Mouse (Mus musculus) CD4-positive, CD25-positive, alpha-beta regulatory T cell, adult 2 months (primary cell): ENCODE results near the gene Gpsm2.

Source experiments
- DNase-seq: peaks from one replicate; pipeline ENCODE4 v3.0.0-alpha.2; 2012; ENCODE audit warnings: low read depth, low spot score

Gpsm2 gene

DNA sequence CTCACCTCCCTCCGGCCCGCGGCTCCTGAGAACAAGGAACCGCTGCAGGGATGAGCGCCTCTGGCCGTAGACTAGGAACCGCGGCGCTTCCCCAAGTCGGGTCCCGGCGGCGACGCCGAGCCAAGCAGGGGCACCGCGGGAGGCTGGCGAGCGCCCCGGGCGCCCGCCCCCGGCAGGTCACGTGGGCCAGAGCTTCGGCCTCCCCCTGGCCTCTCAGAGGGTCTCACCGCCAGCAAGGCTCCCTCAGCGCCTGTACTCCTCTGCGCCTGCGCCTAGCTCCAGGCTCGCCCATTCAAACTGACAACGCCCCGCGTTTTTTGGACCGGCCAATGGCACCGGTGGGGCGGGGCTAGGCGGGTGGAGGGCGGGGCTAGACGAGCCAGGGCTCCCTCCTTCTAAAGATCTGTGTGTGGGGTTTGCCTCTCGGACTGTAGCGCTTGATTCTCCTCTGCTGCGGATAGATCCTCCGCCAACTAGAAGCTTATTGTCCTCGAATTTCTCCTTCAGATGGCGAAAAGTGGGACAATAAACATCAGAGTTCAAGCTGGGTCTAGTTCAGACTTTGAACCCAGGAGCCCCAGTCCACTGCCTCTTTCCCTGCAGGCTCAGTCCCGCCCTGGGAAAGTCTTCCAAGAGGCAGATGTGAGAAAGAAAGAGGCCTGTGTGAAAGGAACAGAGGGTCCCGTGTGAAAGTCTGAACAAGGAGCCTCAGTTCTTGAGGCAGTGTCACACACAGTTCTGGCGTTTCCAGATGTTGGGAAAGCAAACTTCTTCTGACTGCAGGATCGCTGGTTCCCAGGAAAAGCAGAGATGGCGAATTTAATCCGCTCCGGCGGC, at the start of gene Gpsm2:
TSS of gene Gpsm2 (minus strand) at position 274 of the 837 bp plus-strand sequence.
- DNase-seq = peak; percentile 95

DNA sequence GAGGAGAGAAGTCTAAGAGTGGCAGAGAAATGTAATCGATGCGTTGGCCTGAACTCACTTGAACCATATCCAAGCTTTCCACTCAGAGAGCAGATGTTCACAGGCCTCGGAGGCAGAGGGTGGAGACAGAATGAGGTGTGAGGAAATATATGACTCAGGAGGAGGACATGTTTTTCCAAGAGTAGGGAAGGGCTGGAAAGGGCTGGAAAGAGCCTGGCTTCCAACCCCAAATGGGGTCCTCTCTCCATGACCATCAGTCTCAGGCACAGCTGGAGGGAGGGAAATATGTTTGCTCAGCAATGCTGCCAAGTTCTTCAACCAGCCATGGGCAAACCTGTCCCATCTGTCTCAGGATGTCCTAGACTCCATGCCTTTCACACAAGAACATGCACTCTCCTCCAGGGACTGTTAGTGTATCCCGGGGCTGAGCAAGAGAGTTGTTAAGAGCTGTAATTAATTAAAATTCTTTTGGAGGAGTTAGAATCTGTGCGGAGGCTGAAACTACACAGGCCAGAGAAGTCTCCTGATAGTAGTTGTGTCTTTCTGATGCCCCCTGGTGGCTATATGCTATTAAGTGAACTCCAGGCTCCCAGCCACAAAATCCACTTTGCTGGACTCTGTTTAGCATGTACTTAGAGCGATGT, 48.7 kb upstream of the Gpsm2 start:
- DNase-seq = peak; percentile 78

DNA sequence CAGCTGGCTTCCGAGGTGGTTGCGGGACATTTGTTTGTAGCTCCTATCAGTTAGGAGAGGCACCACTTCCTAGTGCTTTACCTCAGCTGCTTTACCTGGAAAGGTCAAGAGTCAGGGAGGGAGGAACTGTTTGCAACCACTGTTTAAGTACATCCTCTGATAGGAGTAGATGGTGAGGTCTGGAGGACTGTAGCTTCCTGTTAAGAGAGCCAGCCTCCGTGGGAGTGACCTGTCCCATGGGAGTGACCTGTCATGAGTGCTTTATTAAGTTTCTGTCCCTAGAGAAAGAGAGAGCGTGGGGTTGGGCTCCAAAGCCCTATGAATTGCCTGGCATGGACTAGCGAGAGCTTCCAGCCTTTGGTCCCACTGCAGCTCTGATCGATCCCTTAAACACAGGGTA, 47.4 kb upstream of the Gpsm2 start:
- DNase-seq = no peak

DNA sequence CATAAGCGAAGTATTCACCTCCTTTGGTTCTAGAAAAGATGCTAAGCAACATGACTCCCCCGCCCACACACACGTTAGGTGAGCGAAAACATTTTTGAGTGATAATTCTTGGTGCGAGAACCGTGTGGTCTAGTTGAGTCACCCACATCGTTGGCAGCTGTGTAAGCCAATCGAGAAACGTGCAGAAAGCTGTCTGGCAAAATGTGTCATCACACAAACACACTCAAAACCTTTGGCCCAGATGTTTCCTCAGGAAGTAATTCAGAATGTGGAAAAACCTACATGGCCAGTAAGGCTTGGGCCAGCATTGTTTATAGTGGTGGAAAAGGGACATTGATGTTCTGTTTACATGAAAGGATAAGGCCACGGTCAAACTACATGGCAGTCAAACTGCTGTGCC, 45.3 kb upstream of the Gpsm2 start:
- peak; percentile 27 for DNase-seq

DNA sequence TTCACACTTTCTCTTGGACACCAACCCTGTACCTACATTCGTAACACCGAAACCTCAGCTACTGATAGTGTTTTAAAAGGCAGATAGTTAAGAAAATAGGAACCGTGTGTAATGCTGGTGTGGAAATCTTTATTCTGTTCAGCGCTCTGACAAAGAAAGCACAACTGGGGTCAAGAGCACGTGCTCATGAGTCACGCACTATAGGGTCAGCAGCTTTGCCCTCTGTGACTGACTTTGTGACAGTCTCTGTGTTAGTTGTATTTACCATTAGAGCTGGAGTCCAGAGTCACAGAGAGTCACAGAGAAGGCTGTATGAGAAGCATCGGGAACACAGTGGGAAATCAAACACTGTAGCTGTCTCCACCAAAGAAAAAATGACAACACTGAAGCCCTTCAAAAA, 44.8 kb upstream of the Gpsm2 start:
- DNase-seq = no peak

DNA sequence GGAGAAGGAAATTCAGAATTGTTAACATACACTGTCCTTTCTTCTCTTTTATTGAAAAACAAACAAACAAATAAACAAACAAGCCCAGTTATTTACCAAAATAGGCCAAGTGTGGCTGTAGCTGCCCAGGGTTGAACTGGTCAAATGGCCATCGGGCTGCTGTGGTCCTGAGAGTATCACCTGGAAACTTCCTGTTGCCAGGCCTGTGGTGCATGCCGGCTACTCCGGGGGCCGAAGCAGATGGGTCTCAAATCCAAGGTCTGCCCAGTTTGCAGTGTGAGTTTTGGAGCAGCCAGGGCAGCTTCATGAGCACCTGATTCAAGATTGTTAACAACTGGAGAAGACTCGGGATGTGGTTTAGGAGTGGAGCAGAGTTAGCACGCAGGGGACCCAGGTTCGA, 43.4 kb upstream of the Gpsm2 start:
- no peak for DNase-seq

DNA sequence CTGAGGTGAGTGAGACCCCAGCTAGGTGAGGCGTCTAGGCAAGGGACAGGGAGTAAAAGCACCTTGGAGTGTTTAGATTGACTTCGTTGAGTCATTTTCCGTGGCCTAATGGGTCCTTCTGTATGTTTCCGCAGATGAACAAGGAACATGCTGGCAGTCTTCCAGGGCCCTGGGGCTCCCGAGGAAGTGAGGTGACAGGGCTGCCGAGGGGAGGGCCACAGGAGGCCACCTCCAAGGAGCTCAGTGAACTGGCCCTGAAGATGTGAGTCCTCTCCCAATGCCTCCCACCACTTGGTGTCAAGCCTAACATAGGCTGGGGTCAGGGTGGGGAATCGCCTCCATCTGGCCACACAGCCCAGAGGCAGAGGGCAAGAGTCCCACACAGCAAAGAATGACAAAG, 42.9 kb upstream of the Gpsm2 start:
- DNase-seq = no peak

DNA sequence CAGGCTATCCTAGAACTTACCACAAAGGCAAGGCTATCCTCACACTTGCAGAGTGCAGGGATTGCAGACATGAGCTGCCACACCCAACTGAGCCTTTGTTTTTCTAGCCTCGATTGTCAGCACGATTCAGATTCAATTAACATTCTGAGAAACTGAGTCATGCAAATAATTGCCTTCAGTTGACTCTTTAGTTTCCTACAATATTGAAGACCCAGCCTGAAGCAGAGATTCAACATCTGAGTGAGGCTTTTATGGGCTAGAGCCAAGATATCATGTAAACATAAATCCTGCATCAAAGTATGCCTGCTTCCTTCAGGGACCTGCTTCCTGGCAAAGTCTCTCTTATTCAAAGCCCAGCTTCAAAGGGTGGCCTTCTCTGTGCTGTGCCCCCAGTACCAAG, 41.6 kb upstream of the Gpsm2 start:
- no peak for DNase-seq

DNA sequence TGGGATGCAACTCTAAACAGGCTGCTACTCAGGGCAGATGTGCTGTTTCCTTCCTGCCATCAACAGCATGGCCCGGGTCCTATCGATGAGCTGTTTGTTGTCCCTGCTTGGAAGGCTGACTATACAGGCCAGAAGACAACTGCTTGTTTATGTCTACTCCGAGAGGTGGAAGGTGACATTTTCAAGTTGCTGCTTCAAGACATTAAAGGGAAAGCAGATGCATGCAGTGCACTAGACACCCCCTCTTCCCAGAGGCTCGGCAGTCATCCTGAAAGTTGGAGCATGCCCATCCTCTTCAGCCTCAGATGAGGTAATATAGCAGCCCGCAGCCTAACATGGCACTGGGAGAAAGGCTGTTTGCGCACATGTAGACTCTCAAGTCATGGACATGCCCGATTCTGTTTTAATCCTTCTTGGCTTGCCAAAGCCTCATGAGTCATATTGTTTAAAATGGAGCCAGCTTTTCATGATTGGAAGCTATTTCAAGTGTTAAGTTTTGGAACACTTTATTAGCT, 40.5 kb upstream of the Gpsm2 start:
- no peak for DNase-seq

DNA sequence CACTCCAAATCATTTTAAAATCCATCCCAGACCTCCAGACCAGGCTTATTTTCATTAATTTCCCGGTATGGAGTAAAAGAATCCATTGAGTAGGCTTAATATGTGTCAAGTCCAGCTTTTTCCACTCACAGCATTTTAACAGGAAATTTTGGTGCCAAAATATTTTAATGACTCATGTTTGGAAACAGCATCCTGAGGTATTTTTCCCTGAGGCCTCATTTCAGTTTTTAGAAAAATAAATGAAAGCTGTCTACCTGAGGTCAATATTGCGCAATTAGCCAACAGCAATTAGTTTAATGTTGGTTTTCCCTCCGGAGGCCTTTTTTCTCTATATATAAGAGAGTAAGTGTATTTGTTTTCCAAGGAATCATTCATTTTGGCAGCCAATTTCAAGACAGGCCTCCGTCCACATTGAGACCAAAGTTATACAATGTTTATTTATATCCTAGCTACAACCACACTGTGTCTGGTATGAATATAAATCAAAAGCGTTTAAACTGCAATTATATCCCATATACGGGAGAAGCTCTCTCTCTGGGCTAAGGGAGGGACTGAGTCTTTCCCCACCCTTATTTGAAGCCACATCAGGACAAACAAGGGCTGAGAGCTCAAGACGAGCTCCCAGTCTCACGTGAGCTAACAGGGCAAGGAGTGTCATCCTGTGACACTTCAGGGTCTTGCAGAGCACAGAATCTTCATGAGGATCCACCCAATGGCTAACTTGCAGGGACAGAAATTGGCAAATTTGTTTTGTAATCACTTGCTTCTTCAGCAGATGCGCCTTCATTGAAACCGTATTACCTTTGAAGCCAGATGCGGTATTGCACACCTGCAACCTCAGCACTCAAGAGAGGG, 37.7 kb upstream of the Gpsm2 start:
- no peak for DNase-seq

DNA sequence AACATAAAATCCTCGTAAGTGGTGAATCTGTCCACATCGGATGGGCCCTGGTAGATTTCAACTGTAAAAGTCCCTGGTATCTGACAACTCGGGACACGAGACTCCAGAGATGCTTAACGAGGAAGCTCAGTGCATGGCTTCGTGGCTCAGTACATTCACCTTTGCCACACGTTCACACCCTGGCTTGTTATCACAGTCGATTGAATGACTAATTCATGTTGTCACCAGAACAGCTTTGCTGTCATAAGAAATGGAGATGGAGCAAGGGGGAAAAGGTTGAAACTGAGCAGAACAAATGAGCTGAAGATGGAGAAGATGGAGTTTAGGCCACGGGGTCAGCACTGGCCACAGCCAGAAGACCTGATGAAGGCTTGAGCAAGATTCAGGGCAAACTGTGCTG, 35.5 kb upstream of the Gpsm2 start:
- DNase-seq = no peak

DNA sequence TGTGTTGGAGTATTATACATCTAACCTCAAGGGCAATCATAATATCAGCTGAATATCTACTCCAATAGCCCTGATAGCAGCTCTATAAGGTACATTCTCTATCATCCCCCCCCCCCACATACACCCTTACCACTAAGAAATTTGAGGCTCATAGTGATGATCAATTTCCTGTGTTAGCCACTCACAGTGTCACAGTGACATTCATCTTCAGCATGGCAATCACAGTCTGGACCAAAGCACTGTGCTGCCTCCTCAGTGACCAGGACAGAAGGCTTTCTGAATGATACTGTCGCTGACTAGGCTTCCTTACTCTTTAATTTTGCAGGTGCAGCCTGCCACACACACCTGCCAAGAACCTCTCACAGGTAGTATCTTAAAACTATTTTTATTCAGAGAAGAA, 34.0 kb upstream of the Gpsm2 start:
- no peak for DNase-seq

DNA sequence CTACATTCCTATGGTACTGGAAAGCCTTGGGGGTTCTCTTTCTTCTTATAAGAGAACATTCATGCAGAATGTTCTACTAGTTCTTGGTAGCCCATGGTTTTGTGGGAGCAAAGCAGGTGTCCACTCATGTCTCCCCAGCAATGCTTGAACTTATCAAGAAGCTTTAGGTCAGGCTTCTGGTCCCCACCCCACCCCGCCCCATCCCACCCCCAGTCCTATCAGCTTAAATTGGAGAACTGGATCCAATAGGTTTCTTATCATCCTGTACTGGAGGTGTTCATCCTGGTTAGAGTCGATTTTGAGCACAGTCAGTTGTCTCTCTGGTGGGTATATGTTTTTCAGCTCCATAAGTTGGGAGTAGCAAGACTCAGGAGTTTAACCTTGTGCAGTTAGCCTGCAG, 33.4 kb upstream of the Gpsm2 start:
- no peak for DNase-seq

DNA sequence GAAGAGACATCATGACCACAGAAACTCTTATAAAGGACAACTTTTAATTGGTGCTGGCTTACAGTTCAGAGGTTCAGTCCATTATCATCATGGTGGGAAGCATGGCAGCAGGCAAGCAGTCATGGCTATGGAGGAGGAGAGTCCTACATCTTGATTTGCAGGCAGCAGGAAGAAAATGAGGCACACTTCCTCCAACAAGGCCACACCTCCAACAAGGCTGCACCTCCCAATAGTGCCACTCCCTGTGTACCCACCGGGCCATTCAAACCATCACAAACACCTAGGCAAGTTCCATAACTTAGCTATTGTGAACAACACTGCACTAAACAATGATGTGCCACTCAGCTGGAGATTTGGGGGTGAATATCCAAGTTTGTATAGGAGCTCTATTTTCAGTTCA, 32.4 kb upstream of the Gpsm2 start:
- no peak for DNase-seq

DNA sequence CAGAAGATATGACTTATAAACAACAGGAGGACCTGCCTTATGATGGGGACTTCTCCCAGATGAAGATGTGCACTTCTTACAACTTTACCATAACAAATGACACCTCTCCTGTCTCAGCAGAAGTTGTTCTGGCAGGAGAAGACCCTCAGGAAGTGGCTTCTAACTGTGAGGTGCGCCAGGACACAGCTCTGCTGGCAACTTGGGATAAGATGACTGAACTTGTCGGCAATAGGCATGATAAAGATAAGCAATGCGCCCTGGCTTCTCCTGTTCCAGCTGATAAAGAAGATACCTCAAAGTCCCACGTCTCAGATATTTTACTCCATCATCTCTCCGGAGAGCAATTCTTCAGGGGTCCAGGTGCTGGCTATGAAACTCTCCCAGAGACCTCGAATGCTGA, 29.6 kb upstream of the Gpsm2 start:
- no peak for DNase-seq

DNA sequence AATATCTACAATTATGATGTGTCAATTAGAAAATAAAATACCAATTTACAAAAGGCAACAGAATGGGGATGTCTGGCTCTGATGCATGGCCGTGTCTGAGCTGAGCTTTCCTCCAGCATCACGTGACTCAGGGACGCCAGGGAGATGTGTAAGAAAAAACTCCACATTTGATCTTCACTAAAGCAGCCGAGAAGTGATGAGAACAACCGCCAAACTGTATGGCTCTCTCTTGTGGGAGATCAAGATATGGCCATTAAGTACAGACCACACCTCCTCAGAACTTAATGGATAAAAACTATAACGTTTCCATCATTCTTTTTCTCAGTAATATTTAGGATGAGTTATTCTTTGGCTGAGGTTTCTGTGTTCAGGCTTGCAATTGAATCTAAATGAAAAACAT, 29.0 kb upstream of the Gpsm2 start:
- DNase-seq = no peak

DNA sequence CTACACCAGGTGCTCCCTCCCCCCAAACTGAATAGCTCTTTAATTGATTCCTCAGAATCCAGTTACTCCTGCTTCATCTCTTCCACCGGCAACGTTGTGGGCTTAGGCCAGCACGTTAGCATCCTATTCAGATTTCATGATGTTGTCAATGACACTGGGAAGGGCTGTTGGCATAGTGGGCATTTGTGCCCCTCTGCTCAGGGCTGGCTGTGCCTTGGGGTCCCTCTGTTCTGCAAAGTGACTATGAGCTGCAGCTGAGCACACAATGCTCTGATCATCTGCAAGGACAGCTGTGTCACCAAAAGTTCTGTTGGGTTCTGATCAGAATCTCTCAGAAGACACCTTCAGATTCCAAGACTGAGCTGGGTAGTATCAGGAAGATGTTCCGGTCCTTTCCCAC, 22.0 kb upstream of the Gpsm2 start:
- DNase-seq = no peak

DNA sequence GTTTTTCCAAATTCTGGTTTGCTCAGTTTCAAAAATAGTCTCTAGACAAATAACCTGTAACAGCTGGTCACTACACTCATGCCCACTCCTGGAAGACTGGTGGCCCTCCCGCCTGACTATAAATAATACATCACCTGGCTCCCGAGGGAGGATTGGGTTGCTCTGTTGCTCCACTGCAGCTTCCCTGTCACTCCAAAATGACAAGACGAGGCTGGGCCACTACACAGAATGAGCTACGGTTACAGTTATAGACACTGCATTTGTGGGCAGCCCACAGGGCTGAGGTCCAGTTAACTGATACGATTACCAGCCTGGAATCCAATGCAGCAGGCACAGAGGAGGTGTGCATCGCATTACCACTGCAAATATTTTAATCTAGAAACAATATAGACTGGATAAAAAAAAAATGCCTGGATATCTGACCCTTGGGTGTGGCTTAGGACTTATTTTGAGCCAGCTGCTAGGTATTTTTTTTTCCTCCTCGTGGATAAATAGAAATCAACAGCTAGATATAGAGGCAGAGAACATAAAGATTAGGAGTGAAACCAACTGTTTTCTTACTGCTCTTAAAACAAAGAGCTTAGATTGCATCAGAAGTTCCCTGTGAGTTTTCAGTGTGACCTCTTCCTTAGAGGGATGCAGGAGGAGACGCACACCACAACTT, 17.1 kb upstream of the Gpsm2 start, which contains the start of gene Aknad1:
TSS of gene Aknad1 (plus strand) at position 614 of the 664 bp plus-strand sequence.
- DNase-seq = no peak

DNA sequence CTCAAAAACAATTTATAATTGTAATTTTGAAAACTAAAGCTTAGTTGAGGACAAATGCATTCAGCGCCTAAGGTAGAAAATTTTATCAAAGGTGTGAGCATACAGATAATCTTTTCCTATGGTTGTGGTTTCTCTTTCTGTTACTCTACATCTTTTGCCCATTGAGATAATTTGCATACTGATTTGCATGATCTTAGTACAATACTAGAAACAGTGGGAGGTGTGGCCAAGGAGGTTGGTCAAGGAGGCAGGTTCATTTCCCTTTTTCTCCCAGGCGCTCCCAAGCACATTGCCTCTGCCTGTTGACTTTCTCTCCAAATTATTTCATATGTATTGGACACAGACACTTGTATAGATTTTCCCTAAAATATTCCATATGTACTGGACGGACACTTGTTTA, 15.7 kb upstream of the Gpsm2 start:
- DNase-seq = no peak

DNA sequence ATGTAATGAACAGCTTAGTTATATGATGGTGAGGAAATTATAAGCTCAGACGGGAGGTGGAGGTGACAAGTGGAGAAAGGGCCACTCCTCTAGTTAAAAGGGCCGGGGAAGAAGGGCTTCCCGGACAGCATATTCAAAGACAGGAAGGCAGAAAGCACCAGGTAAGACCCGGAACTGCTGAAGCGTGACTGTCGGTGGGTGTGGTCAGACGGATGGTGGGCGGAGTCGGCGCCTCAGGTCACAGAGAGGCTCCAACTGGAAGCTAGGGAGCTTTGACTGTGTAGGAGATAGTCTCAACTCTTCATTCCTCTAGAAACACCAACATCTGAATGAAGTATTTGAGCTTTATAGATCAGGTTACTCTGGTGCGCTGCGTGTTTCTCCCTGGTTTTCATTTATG, 8.2 kb upstream of the Gpsm2 start:
- peak; percentile 65 for DNase-seq

DNA sequence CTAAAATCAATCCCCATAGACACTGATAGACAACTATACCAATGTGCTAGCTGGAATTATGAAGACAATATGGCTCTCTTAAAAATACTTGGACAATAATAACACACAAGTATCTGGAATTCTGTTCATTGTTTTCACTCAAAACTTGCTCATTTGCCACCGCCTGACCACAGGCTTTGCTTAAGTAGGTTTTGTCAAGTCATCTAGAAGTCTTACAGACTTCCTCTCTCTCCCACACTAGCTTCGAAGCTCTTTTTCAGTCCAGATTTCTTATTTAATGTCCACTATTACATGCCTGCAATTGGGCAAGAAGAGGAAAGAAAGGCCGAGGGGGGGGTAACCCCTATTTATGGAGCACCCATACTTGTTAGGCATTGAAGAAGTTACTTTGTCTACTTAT, 5.7 kb upstream of the Gpsm2 start:
- no peak for DNase-seq

DNA sequence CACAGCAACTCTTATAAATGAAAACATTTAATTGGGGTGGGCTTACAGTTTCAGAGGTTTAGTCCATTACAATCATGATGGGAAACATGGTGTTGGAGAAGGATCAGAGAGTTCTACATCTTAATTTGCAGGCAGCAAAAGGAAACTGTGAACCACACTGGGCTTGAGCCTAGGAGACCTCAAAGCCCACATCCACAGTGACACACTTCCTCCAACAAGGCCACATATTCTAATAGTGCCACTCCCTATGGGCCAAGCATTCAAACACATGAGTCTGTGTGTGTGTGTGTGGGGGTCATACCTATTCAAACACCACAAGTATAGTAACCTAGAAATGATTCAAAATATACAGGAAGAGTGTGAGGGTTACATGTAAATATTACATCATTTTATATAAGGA, 5.2 kb upstream of the Gpsm2 start:
- DNase-seq = no peak
